Mouse (Mus musculus) brain, embryonic 14.5 days (tissue): ENCODE results near the gene B3galnt1. TPM values are rescaled to one million over a fixed set of nuclear protein-coding genes. Genes with fewer than 3 reads are reported as not detected.
A peak's percentile ranks its signal among the peaks of the same experiment; 100 is the strongest.
"Not testable (repeated sequence)": the region's sequence is repeated elsewhere in the genome, so short reads cannot be mapped to it uniquely, and the experiment has no call there.

ENCODE experiments used
- DNase-seq: peaks from one replicate; pipeline ENCODE4 v3.0.0-alpha.2; 2011; ENCODE audit warnings: low read depth
- CTCF ChIP-seq: fragments of 200-500 bp; IDR thresholded peaks from 2 replicates; pipeline ENCODE4 v1.5.1; 2012; ENCODE audit warnings: inconsistent platforms, mild to moderate bottlenecking, moderate library complexity, borderline replicate concordance; ENCODE audit not compliant: insufficient read depth, insufficient read length; ENCODE audit errors: extremely low read depth
- POLR2A ChIP-seq: fragments of 200-500 bp; IDR thresholded peaks from 2 replicates; pipeline ENCODE4 v1.6.1; 2012; ENCODE audit warnings: mild to moderate bottlenecking, inconsistent platforms, borderline replicate concordance; ENCODE audit not compliant: poor library complexity, insufficient read depth, insufficient read length, severe bottlenecking; ENCODE audit errors: extremely low read depth
- polyA plus RNA-seq: library from polyadenylated mRNA; depleted of rRNA; stranded (reverse); fragments of >200 nt; gene quantifications from 2 replicates; pipeline ENCODE4 v1.2.3, GENCODE M21; 2012

Gene B3galnt1
- polyA plus RNA-seq, 1 experiment: 41.2 TPM

- no peak for TF ChIP-seq CTCF
- TF ChIP-seq POLR2A: no peak
- no peak for DNase-seq
Measured at GRCm38 (mm10) chr3:69597211-69597610, 1.5 kb downstream of the B3galnt1 start.

- TF ChIP-seq POLR2A: no peak
- TF ChIP-seq CTCF: no peak
- DNase-seq: no peak
Measured at GRCm38 (mm10) chr3:69596116-69596515, 2.6 kb downstream of the B3galnt1 start.

- TF ChIP-seq CTCF (no peak), POLR2A (no peak)
- DNase-seq: peak; percentile 39
Measured at GRCm38 (mm10) chr3:69594071-69594470, 4.7 kb downstream of the B3galnt1 start.

- no peak for DNase-seq
- TF ChIP-seq POLR2A (no peak), CTCF (no peak)
Measured at GRCm38 (mm10) chr3:69593426-69593825, 5.3 kb downstream of the B3galnt1 start.

- no peak for DNase-seq
- TF ChIP-seq CTCF (no peak), POLR2A (no peak)
Measured at GRCm38 (mm10) chr3:69588101-69588760, 10.5 kb downstream of the B3galnt1 start.

- TF ChIP-seq POLR2A: no peak
- TF ChIP-seq CTCF: no peak
- no peak for DNase-seq
Measured at GRCm38 (mm10) chr3:69583798-69584197, 15.0 kb downstream of the B3galnt1 start.

DNA sequence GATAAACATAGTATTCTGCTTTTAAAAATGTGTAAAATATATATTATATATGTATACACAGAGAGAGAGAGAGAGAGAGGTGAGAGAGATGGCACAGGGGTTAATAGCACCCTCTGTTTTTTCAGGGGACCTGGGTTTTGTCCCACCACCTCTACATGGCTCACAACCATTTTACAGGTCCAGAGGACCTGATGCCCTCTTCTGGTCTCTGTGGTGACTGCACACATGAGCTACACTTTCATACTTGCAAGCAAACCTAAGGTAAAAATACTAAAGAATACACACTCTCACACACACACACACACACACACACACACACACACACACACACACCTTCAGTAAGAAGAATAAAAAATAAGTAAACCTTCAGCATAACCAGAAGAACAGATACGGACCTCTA lies 20.0 kb downstream of the B3galnt1 start:
- DNase-seq: no peak
- TF ChIP-seq POLR2A (no peak), CTCF (peak; percentile 41; the same call in 1 of the 2 replicates)

- DNase-seq: no peak
- TF ChIP-seq POLR2A: no peak
- no peak for TF ChIP-seq CTCF
Measured at GRCm38 (mm10) chr3:69576715-69577114, 22.0 kb downstream of the B3galnt1 start.

GRCm38 (mm10) chr3:69575577-69575976 lies 23.2 kb downstream of the B3galnt1 start:
- no peak for TF ChIP-seq POLR2A
- TF ChIP-seq CTCF: no peak
- DNase-seq: no peak

DNA sequence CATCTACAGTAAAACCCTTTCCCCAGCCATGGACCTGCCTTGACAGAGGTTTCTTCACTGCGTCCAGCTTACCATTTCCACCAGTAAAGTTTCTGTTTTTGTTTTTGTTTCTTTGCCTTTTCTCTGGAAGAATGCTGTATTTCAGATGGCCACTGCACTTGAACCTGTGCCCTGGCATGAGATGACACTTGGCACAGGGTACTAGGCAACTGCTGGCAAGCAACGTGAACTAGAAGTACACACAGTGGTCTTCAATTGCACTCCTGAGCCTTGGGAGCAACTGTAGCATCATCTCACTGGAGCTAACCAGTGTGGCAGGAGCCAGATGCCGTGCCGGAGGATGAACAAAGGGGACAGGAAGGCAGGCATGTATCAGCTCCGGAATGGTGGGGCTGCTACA lies 26.2 kb downstream of the B3galnt1 start:
- TF ChIP-seq CTCF (no peak), POLR2A (no peak)
- DNase-seq: no peak

- not testable (repeated sequence) for DNase-seq
Measured at GRCm38 (mm10) chr3:69565586-69565985, 33.2 kb downstream of the B3galnt1 start.

DNA sequence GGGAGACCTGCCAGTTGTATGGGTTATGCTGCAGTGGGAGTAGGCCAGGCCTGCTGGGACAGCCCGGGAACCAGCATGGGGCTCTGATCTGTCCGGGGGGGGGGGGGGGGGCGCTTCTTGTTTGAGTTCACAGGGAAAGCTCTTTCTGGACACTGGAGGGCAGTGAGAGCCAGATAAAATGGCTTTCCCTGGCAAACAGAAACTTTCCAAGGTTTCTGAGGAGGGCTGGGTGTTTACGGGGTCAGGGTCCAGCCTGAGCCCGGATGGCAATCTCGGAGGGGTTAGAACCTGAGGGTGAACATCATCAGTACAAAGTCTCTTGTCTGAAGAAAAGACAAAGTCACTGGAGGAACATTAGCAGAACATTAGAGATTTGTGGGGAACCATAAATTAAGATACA lies 35.4 kb downstream of the B3galnt1 start:
- TF ChIP-seq CTCF: no peak
- TF ChIP-seq POLR2A: no peak
- DNase-seq: no peak
